Mouse (Mus musculus) heart, embryonic 14.5 days (tissue): Measurements from ENCODE around the gene Gm49369. TPM values are rescaled to one million over a fixed set of nuclear protein-coding genes. Genes with fewer than 3 reads are reported as not detected.
"Not testable (repeated sequence)": the region's sequence is repeated elsewhere in the genome, so short reads cannot be mapped to it uniquely, and the experiment has no call there.

Experiments
- ATAC-seq: fragments of 200-750 bp; cut with Nextera tagmentation; 2 replicates; pipeline ENCODE4 v1.8.0; 2017; ENCODE audit warnings: low read depth, moderate TSS enrichment; ENCODE audit not compliant: insufficient number of reproducible peaks, insufficient read depth, low FRiP score
- H3K27ac ChIP-seq, 2 experiments: fragments of 200-500 bp in 1 of 2; fragments of 300-500 bp in 1 of 2; sonication (generic) in 1 of 2; replicated peaks in 1 of 2; 2 replicates each; pipeline ENCODE4 v1.5.1; 2012 to 2014; ENCODE audit warnings: low read depth in 2 of 2, low read length in 2 of 2, control low read depth in 1 of 2, mild to moderate bottlenecking in 1 of 2, mixed read lengths in 1 of 2; ENCODE audit not compliant: control insufficient read depth in 1 of 2, insufficient read depth in 1 of 2
- H3K27me3 ChIP-seq: fragments of 300-500 bp; sonication (generic); 2 replicates; pipeline ENCODE4 v1.6.1; 2014; ENCODE audit warnings: mild to moderate bottlenecking, low read length, control low read depth; ENCODE audit not compliant: control insufficient read depth, insufficient read depth
- H3K36me3 ChIP-seq: fragments of 300-500 bp; sonication (generic); 2 replicates; pipeline ENCODE4 v1.6.1; 2014; ENCODE audit warnings: mild to moderate bottlenecking, control low read depth, low read length, mixed read lengths; ENCODE audit not compliant: control insufficient read depth, insufficient read depth
- H3K4me1 ChIP-seq, 2 experiments: fragments of 200-500 bp in 1 of 2; fragments of 300-500 bp in 1 of 2; sonication (generic) in 1 of 2; 2 replicates each; pipeline ENCODE4 v1.6.1; 2012 to 2014; ENCODE audit warnings: low read length in 2 of 2, control low read depth in 1 of 2, mixed read lengths in 1 of 2; ENCODE audit not compliant: control insufficient read depth in 2 of 2, insufficient read depth in 2 of 2
- H3K4me2 ChIP-seq: fragments of 300-500 bp; sonication (generic); 2 replicates; pipeline ENCODE4 v1.6.1; 2014; ENCODE audit warnings: mild to moderate bottlenecking, low read length
- H3K4me3 ChIP-seq, 2 experiments: fragments of 200-500 bp in 1 of 2; fragments of 300-500 bp in 1 of 2; sonication (generic) in 1 of 2; 2 replicates each; pipeline ENCODE4 v1.5.1; 2012 to 2014; ENCODE audit warnings: low read length in 2 of 2, mild to moderate bottlenecking in 2 of 2, control low read depth in 1 of 2, low read depth in 1 of 2, moderate library complexity in 1 of 2; ENCODE audit not compliant: control insufficient read depth in 1 of 2, insufficient read depth in 1 of 2
- H3K9ac ChIP-seq: fragments of 300-500 bp; sonication (generic); 2 replicates; pipeline ENCODE4 v1.6.1; 2014; ENCODE audit warnings: mild to moderate bottlenecking, low read length
- H3K9me3 ChIP-seq: fragments of 300-500 bp; sonication (generic); 2 replicates; pipeline ENCODE4 v1.6.1; 2016; ENCODE audit warnings: low read length, control low read depth; ENCODE audit not compliant: control insufficient read depth
- WGBS: fragments of 180-500 bp; shearing (Covaris S2); extraction: QIAGEN DNeasy Blood & Tissue Kit; methylation state at CpG from one replicate; pipeline ENCODE4 v1.1.7; 2014; 5-methylcytosine and 5-hydroxymethylcytosine counted together
- polyA plus RNA-seq: library from polyadenylated mRNA; unstranded; fragments of >200 nt; fragmentation: Nextera tagmentation; extraction: Ambion mirVana; gene quantifications from 2 replicates; pipeline ENCODE4 v1.2.1, GENCODE M21; 2014

Gm49369 gene
- polyA plus RNA-seq, 1 experiment from 2014 or later: not detected

- no peak overlapping the region for H3K9ac ChIP-seq
Measured at GRCm38 (mm10) chr7:142340269-142340970, 42.0 kb downstream of the Gm49369 start.

DNA sequence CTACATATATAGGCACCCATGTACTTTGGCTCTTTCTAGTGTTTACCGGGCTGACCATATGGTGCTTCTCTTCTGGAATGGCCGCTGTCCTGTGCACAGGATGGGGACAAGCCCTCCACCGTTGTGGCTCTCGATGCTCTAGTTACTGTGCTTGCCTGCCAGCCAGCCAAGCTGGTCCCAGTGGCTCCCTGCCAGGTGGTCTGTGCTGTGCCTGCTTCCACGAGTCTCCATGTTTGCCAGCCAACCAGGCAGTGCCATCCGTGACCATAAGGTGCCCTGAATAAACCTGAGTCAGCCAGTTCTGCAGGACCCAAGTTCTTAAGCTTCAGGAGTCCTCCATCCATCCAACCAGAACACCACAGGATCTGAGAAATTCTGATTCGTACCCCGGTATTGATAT, 47.3 kb downstream of the Gm49369 start:
- ATAC-seq: no peak
- Histone ChIP-seq H3K9me3 (no peaks in the 10 kb centered on the region), H3K27ac (no peak overlapping the region), H3K9ac (no peak overlapping the region; the same call in 1 of the 2 replicates), H3K36me3 (no peaks in the 10 kb centered on the region), H3K27me3 (no peaks in the 10 kb centered on the region), H3K4me2 (no peak overlapping the region), H3K4me3 (no peak overlapping the region), H3K4me1 (peaks cover 20 to 21% of the 10 kb centered on the region in 2 experiments)
- 87% methylated on average over 8 of the region's 8 CpGs for WGBS

More at GRCm38 (mm10) chr7:142340269-142340970, 42.0 kb downstream of the Gm49369 start:
- H3K36me3 ChIP-seq: no peaks in the 10 kb centered on the region
- ATAC-seq: 0 out of 2 replicates have a peak, but pooled peaks have one; percentile 7
- WGBS: 59% methylated on average over 10 of the region's 10 CpGs
- peaks cover 4 to 10% of the 10 kb centered on the region in 2 experiments; a peak in 2 of 4 replicates for H3K4me1 ChIP-seq
- no peak overlapping the region for H3K4me2 ChIP-seq
- H3K4me3 ChIP-seq: no peak overlapping the region
- no peaks in the 10 kb centered on the region for H3K27me3 ChIP-seq
- no peak overlapping the region for H3K27ac ChIP-seq
- no peaks in the 10 kb centered on the region for H3K9me3 ChIP-seq

- no peak overlapping the region for H3K4me3 ChIP-seq
- H3K9ac ChIP-seq: no peak overlapping the region
- H3K4me1 ChIP-seq: peaks cover 29% of the 10 kb centered on the region in 2 experiments
- H3K36me3 ChIP-seq: no peaks in the 10 kb centered on the region
- no peak for ATAC-seq
- no peak overlapping the region for H3K4me2 ChIP-seq
- peak overlapping the region in 1 of 2 experiments; percentile 35; a peak in 2 of 4 replicates for H3K27ac ChIP-seq
- H3K9me3 ChIP-seq: no peaks in the 10 kb centered on the region
- WGBS: 2% methylated on average over 3 of the region's 3 CpGs
- no peaks in the 10 kb centered on the region for H3K27me3 ChIP-seq
Measured at GRCm38 (mm10) chr7:142334246-142334645, 48.2 kb downstream of the Gm49369 start.

- H3K27ac ChIP-seq: peak overlapping the region in 1 of 2 experiments; percentile 35; a peak in 2 of 4 replicates
- not testable (repeated sequence) for H3K4me2 ChIP-seq, H3K36me3 ChIP-seq, H3K9me3 ChIP-seq, H3K9ac ChIP-seq, ATAC-seq, H3K4me3 ChIP-seq, H3K27me3 ChIP-seq
- peaks cover 30 to 35% of the 10 kb centered on the region in 2 experiments for H3K4me1 ChIP-seq
- WGBS: 73% methylated on average over 2 of the region's 9 CpGs
Measured at GRCm38 (mm10) chr7:142332741-142333140, 49.7 kb downstream of the Gm49369 start.

- Histone ChIP-seq H3K27me3 (no peaks in the 10 kb centered on the region), H3K27ac (peak overlapping the region; percentile 90 to 94), H3K9me3 (no peaks in the 10 kb centered on the region), H3K4me1 (peaks cover 42 to 43% of the 10 kb centered on the region in 2 experiments), H3K4me3 (no peak overlapping the region), H3K36me3 (no peaks in the 10 kb centered on the region), H3K9ac (no peak overlapping the region), H3K4me2 (no peak overlapping the region)
- WGBS: 61% methylated on average over 4 of the region's 4 CpGs
- no peak for ATAC-seq
Measured at GRCm38 (mm10) chr7:142331281-142331680, 51.2 kb downstream of the Gm49369 start.

DNA sequence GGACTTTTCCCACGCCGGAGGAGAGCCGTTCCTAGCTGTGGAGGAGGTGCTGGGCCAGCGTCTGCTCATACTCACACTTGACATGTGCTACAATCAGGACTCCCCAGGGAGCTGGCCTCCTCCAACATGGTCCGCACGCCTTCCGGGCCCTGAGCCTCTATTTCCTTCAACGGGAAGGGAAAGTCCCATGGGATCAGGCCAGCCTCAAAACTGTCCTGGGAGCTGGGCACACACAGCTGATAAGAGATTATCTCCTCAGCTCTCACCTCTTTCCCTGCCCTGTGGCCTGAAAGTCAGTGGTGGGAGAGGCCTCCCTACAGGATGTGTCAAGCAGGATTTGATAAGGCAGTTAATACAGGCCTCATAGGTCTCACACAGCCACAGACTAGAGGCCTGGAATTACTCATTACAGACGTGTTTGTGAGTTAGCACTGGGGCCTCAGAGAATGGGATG, 52.2 kb downstream of the Gm49369 start:
- Histone ChIP-seq H3K4me1 (peaks cover 42 to 43% of the 10 kb centered on the region in 2 experiments), H3K9me3 (no peaks in the 10 kb centered on the region), H3K36me3 (no peaks in the 10 kb centered on the region), H3K4me3 (no peak overlapping the region), H3K9ac (peak overlapping the region; percentile 30; the same call in 1 of the 2 replicates), H3K27me3 (no peaks in the 10 kb centered on the region), H3K4me2 (no peak overlapping the region), H3K27ac (peak overlapping the region; percentile 90 to 94)
- WGBS: 3% methylated on average over 9 of the region's 9 CpGs
- ATAC-seq: peak; percentile 90

DNA sequence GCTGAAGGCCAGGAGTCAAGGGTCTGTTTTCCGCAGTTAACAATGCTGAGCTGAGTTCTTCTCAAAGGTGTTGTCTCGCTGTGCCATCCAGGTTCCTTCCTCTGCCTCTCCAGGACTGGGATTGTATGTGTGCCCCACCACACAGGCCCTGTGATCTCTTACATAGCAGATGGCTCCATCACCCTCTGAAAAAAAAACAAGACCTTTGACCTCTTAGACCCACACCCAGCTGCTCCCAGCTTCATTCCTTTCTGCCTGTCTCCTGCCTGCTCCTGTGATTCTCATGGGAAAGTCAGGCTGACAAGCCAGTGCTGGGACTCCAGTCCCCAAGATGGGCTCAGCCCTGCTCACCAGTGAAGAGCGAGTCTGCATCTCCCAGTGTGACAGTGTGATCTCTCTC, 54.0 kb downstream of the Gm49369 start:
- H3K4me1 ChIP-seq: peaks cover 38 to 39% of the 10 kb centered on the region in 2 experiments
- WGBS: 72% methylated on average over 3 of the region's 3 CpGs
- H3K27me3 ChIP-seq: no peaks in the 10 kb centered on the region

More for the DNA sequence above, 54.0 kb downstream of the Gm49369 start:
- Histone ChIP-seq H3K27ac (peak overlapping the region; percentile 11 to 94; a peak in 3 of 4 replicates), H3K4me3 (no peak overlapping the region), H3K36me3 (no peaks in the 10 kb centered on the region), H3K9me3 (no peaks in the 10 kb centered on the region), H3K4me2 (no peak overlapping the region), H3K9ac (no peak overlapping the region)
- no peak for ATAC-seq
